Mouse (Mus musculus): ENCODE data around the gene Rhog.

GRCm38 (mm10) chr7:102258753-102259152 lies 2.9 kb upstream of the Rhog start:
- TF ChIP-seq CTCF (IDR thresholded peaks at IDR 0.05; ENCODE audit: low read depth) (no peak), EP300 (IDR thresholded peaks at IDR 0.05; ENCODE audit: low read depth) (no peak)

Data from heart, postnatal 0 days (tissue).